Mouse (Mus musculus): ENCODE results near the gene Mrrf.

GRCm38 (mm10) chr2:36213108-36213507 lies 76.9 kb downstream of the Mrrf start:
- TF ChIP-seq EP300 (IDR thresholded peaks at IDR 0.05; ENCODE audit: insufficient read depth, low read depth, low read length): 0 out of 2 replicates have a peak, but pooled peaks have one; percentile 23
- 0 out of 2 replicates have a peak, but pooled peaks have one; percentile 20 for TF ChIP-seq CTCF (IDR thresholded peaks at IDR 0.05)
